Mouse (Mus musculus) WW6 (cell line): ENCODE results near the gene Grm4.

Experiments
- DNase-seq: peaks from one replicate; pipeline ENCODE4 v3.0.0-alpha.2; 2013; ENCODE audit warnings: low read depth, low spot score

Gene Grm4

GRCm38 (mm10) chr17:27488173-27488823, 32.9 kb downstream of the Grm4 start:
- no peak for DNase-seq

- no peak for DNase-seq
Observed at GRCm38 (mm10) chr17:27485940-27486339, 35.3 kb downstream of the Grm4 start.

DNA sequence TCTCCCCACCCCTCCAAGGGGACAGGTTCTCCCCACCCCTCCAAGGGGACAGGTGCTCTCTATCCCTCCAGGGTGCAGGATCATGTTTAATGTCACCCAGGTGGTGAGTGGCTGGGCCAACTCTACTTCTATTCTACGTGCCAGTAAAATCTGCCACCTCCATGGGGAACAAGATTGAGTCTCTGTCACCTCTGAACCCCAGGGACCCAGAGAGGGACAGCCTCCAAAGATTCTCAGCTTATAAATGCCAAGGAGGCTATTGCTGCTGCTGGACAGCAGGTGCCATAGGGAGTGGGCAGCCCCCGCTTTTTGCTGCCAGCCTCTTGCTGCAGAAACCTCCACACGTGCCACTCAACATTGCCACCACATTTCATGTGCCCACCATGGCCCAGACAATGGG, 37.6 kb downstream of the Grm4 start:
- DNase-seq = no peak

DNA sequence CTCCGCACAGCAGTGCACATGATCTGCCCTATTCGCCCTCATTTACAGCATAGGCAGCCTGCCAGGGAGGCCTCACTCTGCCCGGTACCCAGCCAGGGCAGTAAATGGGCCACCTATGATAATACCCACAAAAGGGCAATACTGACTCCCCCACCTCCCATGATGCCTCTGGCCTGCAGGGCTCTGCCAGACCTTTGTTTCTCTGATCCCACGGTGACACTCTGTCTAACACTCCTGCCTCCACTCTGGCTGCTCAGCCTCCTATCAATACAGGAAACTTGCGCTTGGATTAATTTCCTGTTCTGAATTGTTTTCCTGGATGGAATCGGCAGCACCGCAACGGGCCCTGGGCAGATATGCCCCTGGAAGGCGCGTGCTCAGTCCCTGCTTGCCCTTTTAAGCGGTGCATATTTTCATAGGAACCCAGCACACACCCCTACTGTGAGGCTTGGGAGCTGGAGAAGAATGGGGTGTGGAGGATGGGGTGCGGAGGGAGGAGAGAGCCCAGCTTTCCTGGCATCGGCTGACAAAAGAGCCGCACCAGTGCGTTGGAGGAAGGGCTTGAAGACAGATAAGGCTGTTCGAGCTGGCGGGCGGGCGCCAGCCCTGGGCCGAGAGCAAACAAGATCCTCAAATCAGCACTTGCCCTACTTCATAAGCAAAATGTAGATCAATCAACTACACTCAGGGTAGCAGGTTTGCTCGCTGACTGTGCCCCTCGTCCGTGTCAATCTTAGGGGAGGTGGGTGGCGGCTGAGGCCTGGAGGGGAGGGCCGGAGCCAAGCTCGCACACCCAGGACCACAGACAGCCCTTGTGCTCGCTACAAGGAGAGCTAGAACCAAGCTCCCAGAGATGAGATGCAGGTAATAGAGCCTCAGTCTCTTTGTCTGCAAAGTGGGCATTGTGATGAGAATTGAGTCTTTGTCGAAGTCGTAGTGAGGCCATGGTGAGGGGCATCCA, 40.8 kb downstream of the Grm4 start:
- DNase-seq = no peak

GRCm38 (mm10) chr17:27475650-27476049, 45.6 kb downstream of the Grm4 start:
- no peak for DNase-seq

GRCm38 (mm10) chr17:27466620-27467019, 54.6 kb downstream of the Grm4 start:
- no peak for DNase-seq

GRCm38 (mm10) chr17:27465924-27466323, 55.3 kb downstream of the Grm4 start:
- no peak for DNase-seq

DNA sequence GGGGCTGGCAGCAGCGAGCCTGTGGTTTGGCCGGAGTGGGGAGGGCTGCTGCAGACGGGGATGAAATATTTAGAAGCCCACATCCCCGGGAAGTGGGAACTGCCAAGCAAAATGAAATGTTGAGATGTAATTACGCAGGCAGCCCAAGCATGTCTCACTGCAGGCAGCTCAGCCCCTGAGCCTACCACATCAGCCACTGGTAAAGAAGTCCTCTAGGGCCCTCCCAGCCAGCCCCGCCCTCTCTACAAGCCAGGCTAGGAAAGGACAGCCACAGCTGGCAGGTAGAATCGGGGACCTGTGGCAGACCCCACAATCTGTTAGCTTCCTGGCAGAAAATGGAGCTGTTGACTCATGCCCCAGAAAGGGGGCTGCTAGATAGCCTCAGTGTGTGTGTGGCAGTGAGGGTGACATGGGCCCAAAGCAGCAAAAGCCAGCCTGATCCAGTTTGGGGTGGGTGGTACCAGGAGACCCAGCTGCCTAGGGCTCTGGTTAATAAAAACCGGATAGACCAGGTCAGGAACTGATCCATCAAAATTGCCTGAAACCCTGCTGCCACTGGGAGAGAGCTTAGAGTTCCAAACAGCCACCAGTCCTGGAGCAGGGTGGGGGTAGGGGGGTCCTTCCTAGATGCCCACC, 56.8 kb downstream of the Grm4 start:
- no peak for DNase-seq

DNA sequence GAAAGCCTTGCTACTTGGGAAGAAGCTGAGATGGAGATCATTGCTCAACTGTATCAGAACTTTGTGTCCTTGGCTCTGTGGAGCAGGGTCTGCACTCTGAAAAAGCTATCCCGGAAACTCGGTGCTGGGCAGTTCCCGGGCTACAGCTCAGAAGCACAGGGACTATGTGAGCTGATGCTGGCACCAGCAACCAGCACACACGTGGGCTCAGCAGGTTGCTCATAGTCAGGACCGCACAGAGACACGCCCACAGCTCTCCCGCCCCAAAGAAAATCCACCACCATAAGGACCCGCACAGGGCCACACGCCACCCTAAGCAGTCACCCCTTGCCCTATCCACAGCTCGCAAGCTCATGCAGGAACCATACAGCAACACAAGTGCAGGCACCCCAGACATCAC, 61.2 kb downstream of the Grm4 start:
- DNase-seq = no peak

DNA sequence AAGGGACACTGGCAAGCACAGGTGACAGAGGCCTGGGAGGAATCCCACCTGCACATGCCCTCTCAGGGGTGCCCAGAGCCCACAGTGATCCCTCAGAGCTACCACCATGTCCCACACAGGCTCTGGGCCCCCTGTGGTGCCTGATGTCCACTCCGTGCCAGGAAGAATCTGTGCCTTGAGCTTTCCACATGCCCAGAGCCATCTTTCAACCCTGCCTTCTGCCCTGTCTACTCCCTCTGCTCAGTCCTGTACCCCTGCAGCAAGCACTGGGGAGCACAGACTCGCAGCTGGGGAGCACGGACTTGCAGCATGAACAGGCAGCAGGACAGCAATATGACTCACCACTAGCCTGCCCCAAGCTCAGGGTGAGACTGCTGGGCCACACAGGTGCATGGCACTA, 62.0 kb downstream of the Grm4 start:
- no peak for DNase-seq

DNA sequence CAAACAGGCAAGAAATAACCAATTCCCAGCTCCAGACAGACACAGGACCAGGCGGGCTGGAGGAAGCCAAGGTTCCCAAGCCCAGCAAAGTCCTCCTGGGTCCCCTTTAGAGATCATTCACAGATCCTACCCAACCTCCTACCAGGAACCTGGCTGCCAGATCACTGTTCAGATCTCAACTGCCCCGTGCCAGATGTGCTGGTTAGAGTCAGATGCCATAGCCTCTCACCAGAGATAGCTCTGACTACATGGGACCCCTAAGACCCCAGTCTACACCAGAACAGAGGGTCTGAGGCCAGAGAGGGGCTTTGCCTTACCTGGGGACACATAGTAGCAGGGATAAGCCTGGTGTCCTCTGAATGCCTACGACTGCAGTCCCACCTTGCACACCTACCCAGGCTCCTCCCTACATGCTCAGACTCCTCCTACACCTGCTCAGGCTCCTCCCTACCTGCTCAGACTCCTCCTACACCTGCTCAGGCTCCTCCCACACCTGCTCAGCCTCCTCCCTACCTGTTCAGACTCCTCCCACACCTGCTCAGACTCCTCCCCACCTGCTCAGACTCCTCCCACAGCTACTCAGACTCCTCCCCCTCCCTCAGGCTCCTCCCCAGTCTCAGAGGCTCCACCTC, 63.2 kb downstream of the Grm4 start:
- no peak for DNase-seq

- DNase-seq = no peak
Observed at GRCm38 (mm10) chr17:27457038-27457577, 64.1 kb downstream of the Grm4 start.

DNA sequence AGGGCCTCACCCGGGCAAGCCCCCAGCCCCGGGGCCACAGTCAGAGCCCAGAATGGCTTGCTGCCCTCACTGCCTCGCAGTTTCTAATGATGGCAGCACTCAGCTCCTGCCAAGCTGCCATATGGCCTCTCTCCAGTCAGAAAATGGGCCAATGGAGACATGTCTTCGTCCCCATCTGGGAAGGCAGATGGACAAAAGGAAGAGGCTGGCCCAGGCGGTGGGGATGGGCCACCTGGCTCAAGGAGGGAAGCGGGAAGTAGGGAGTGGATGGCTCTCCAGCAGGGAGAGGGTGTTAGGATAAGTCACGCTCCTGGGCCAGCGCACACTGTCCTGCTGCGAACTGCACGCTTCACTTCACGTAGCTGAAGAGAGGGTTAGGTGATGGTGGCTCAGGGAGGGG, 64.8 kb downstream of the Grm4 start:
- no peak for DNase-seq

DNA sequence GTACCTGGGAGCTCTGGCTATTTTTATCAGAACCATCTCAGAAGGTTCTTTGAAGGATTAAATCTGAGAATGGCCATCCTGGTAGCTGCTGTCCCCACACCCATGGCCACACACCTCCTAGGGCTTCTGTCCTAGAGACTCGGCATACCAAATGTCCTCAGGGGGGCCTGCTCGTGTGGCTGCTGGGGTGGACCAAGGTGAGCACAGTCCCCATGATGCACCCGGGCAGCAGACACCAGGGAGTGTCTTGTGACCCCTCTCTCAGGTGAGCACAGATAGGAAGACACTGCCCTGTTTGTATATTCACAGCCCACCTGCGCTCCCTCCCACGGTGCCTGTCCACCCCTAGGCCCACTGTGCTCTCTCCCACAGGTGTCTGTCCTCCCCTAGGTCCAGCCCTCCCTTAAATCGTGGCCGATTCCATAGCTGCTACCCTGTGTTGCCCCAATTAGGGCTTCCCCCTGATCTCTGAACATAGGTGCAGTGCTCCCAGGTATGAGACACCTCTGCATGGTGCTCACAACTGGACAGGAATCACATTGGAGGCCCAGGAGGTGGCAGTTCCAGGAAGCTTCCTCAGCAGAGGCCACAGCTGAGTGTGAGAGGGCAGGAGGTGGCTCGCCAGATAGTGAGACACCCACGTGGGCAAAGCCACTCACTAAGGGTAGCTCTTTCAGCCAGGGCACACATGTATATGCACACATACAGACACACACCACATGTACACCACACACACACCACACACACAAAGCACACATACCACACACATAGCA, 66.0 kb downstream of the Grm4 start:
- no peak for DNase-seq

- no peak for DNase-seq
Observed at GRCm38 (mm10) chr17:27454396-27454795, 66.8 kb downstream of the Grm4 start.

DNA sequence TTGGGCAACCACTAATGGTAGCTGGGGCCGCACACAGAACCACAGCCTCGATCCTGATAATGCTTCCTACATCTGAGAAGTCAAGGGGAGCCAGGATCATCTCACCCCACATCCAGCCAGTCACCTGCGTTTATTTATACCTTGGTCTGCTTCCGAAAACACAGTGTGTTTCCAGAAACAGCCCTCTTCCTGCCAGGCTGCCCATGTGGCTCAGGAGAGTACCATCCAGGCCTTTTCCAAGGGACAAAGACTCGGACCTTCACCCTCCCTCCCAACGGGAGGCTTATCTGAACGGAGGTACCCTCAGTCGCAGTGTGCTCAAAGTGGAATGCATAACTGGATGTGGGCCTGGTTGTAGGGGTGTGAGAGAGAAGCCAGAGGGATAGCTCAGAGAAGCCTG, 68.2 kb downstream of the Grm4 start:
- DNase-seq = no peak

DNA sequence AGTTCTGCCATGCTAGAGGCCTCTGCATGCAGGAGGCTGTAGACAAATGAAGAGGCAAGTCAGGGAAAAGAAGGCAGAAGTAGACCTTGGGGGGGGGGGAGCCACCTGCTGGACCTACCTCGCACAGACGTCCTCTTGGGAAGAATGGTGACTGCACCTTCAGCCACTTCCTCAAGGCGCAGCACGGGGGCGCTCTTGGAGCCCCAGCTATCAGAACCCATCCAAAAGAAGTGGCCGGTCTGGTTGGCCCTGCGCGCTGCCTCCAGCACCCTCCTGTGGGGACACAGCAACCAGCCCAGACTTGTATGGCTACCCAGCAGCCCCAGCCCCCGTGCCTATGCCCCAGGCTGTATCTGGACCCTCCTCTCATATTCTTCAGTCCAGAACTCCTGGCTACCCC, 69.4 kb downstream of the Grm4 start:
- peak; percentile 61 for DNase-seq

DNA sequence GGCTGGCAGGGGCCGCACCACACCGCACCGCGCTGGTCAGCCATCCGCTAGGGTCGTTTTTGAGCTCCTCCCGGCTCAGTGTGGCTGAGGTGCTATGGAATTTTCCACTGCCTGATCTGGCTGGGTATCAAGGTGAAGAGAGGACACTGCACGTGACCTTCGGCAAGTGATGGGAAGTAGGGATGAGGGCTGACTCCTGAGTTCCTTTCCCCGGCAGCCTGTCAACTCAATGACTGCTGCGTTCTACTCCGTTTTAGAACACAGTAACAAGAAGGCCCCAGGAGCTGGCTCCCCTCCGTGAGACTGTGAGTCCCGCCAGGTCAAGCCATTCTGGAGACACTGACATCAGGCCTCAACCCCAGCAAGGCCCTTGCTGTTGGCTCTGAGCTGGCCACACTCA, 70.0 kb downstream of the Grm4 start:
- no peak for DNase-seq

DNA sequence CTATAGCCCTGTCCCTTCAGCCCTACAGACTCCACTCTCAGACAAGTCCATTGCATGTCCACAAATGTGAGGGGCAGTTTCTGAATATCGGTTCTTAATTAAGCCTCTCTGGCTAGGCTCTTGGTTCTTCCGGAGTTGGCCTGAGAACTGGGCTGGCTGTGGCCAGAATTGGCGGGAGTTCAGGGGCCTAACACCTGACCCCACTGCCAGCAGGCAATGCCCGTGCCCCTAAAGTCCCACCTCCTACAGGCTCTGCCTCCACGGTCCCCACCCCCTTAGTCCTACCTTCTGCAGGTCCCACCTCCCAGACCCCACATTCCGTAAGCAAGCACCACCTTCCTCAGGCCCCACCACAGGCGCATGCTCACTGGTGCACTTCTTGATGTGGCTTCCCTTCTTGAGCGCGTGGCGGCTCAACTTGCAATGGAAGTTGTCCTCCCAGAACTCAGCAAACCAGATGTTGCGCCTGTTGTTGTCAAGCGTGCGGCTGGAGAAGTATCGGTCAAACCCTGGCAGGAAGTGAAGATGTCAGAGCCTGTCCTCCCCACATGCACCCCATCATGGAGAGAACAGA, 71.4 kb downstream of the Grm4 start:
- DNase-seq = no peak

DNA sequence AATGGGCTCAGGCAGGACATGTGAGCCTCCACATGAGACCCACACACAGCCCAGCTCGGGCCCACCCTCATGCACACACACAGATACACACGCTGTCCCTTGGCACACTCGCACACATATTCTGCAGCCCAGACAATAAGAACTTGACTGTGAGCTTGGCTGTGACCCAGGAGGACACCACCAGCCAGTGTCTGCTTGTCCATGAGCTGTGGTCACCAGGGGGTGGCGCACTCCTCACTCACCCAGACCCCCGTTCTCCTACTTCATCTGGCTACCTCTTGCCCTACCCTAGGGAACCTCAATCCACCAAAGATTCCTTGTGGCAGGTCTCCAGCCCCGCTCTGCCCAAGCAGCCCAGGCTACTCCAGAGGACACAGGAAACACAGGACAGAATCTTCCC, 72.5 kb downstream of the Grm4 start:
- DNase-seq = no peak
